Mouse (Mus musculus) bone marrow, adult 2 months (tissue): ENCODE measurements around the gene Stx2. TPM values are rescaled to one million over a fixed set of nuclear protein-coding genes. Genes with fewer than 3 reads are reported as not detected.

Source experiments
- H3K27ac ChIP-seq: fragments of 200-500 bp; 2 replicates; pipeline ENCODE4 v1.5.1; 2012; ENCODE audit warnings: low read depth, mild to moderate bottlenecking, control low read depth, inconsistent platforms, low read length; ENCODE audit not compliant: control insufficient read depth, poor library complexity, insufficient read depth
- H3K4me1 ChIP-seq: fragments of 200-500 bp; 2 replicates; pipeline ENCODE4 v1.6.1; 2011; ENCODE audit warnings: low read length; ENCODE audit not compliant: control insufficient read depth, insufficient read depth
- H3K4me3 ChIP-seq: fragments of 200-500 bp; replicated peaks from 2 replicates; pipeline ENCODE3; 2011; ENCODE audit warnings: mild to moderate bottlenecking, low read depth, low read length, control low read depth; ENCODE audit not compliant: control insufficient read depth
- CTCF ChIP-seq: fragments of 200-500 bp; IDR thresholded peaks from 2 replicates; pipeline ENCODE4 v1.5.1; 2011; ENCODE audit warnings: low read length, control low read depth; ENCODE audit not compliant: control insufficient read depth, insufficient read depth
- POLR2A ChIP-seq: fragments of 200-500 bp; IDR thresholded peaks from 2 replicates; pipeline ENCODE4 v1.6.1; 2011; ENCODE audit warnings: low read depth, mild to moderate bottlenecking, control low read depth, low read length, borderline replicate concordance; ENCODE audit not compliant: control insufficient read depth
- WGBS: fragments of 180-500 bp; shearing (Covaris S2); methylation state at CpG from one replicate; pipeline ENCODE4 v1.1.7; 2018; 5-methylcytosine and 5-hydroxymethylcytosine counted together
- polyA plus RNA-seq: library from polyadenylated mRNA; stranded (reverse); fragments of >200 nt; gene quantifications from 2 replicates; pipeline ENCODE4 v1.2.4, GENCODE M21; 2011; ENCODE audit warnings: low replicate concordance; ENCODE audit not compliant: missing spikeins, insufficient read depth, insufficient read length

Stx2 gene
- polyA plus RNA-seq, result 61.5 and 90.6 TPM in 2 replicates

- peak; percentile 85; the same call in 1 of the 2 replicates for TF ChIP-seq POLR2A
- no peak for TF ChIP-seq CTCF
- WGBS, result under 1% methylated on average over 39 of the region's 39 CpGs
- peaks cover 6% of the 10 kb centered on the region for H3K4me1 ChIP-seq
- H3K4me3 ChIP-seq, result peak within 1 kb of the TSS; percentile 79
- H3K27ac ChIP-seq, result peak within 1 kb of the TSS; percentile 93
Observed at GRCm38 (mm10) chr5:129008412-129008826, at the start of gene Stx2. Stx2 (minus strand) TSS chr5:129008574.

GRCm38 (mm10) chr5:129054675-129055284 is 46.4 kb upstream of the Stx2 start:
- whole genome bisulfite sequencing, result 69% methylated on average over 9 of the region's 9 CpGs
- H3K4me3 ChIP-seq, result no peak overlapping the region
- H3K27ac ChIP-seq, result no peak overlapping the region
- TF ChIP-seq POLR2A (no peak), CTCF (no peak)
- no peaks in the 10 kb centered on the region for H3K4me1 ChIP-seq

DNA sequence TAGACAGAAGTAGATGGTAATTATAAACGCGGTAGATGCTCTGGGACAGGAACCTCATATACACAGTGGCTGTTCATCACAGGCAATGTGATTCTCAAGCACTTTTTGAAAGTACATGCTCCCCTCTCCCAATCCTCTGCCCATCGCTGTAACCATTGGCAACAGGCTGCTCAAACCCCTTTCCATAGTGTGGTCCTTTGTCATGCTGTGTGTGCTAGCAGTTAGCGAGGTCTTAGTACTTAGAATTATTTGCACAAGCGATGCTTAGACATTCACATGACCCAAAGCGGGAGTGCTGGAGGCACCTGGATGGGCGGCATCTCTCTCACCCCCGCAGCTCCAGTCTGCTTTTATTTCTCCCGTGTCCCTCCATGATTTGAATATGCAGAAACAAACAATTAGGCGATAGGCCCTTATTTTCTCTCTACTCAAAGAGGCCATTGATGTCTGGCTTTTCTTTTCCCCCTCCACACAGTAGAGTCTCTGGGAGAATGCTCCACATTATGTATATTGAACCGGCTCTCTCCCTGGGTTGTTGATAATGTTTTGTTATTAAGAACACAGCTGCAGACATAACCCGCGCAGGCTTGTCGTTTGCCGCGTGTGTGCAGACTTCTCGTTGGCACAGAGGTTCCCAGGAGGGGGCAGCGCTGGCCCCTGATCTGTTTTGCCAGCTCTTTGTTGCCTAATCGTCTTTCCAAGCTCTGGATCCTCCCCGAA is 44.4 kb upstream of the Stx2 start:
- H3K4me1 ChIP-seq, result no peaks in the 10 kb centered on the region
- 55% methylated on average over 20 of the region's 20 CpGs for WGBS
- no peak for TF ChIP-seq CTCF
- no peak for TF ChIP-seq POLR2A
- H3K4me3 ChIP-seq, result no peak overlapping the region
- no peak overlapping the region for H3K27ac ChIP-seq

DNA sequence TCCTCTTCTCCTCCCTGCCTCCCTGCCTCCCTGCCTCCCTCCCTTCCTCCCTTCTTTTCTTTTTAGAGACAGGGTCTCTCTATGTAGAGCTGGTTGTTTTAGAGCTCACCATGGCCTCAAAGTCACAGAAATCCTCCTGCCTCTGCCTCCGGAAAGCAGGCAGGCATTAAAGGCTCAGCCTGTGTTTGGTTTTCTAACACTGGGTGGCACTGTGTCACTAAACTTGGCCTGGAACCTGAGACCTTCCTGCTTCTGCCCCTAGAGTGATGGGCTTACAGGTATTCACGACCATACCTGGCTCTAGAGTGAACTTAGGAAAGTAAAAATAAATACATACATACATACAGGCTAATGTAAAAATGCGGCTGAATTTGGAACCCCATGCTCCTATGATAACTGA is 43.5 kb upstream of the Stx2 start:
- WGBS, result 68% methylated on average over 3 of the region's 3 CpGs

GRCm38 (mm10) chr5:129049372-129049771 is 41.0 kb upstream of the Stx2 start:
- no peak overlapping the region for H3K27ac ChIP-seq

More for the DNA sequence above, 43.5 kb upstream of the Stx2 start:
- TF ChIP-seq CTCF, result no peak
- TF ChIP-seq POLR2A, result no peak
- no peak overlapping the region for H3K4me3 ChIP-seq
- H3K4me1 ChIP-seq, result no peaks in the 10 kb centered on the region
- H3K27ac ChIP-seq, result no peak overlapping the region

GRCm38 (mm10) chr5:129045641-129046580 is 37.5 kb upstream of the Stx2 start:
- TF ChIP-seq POLR2A (no peak), CTCF (no peak)
- no peak overlapping the region for H3K4me3 ChIP-seq

More at GRCm38 (mm10) chr5:129049372-129049771, 41.0 kb upstream of the Stx2 start:
- no peak for TF ChIP-seq CTCF
- no peak for TF ChIP-seq POLR2A
- H3K4me3 ChIP-seq, result no peak overlapping the region
- H3K4me1 ChIP-seq, result no peaks in the 10 kb centered on the region
- WGBS, result 82% methylated on average over 9 of the region's 9 CpGs

GRCm38 (mm10) chr5:129037739-129038138 is 29.4 kb upstream of the Stx2 start:
- no peak for TF ChIP-seq POLR2A
- TF ChIP-seq CTCF, result no peak
- H3K4me3 ChIP-seq, result no peak overlapping the region
- H3K4me1 ChIP-seq, result no peaks in the 10 kb centered on the region
- 76% methylated on average over 7 of the region's 7 CpGs for WGBS
- H3K27ac ChIP-seq, result no peak overlapping the region

More at GRCm38 (mm10) chr5:129045641-129046580, 37.5 kb upstream of the Stx2 start:
- no peak overlapping the region for H3K27ac ChIP-seq
- H3K4me1 ChIP-seq, result no peaks in the 10 kb centered on the region
- 75% methylated on average over 26 of the region's 26 CpGs for WGBS
